Mouse (Mus musculus) stomach, embryonic 15.5 days (tissue): ENCODE data around the gene Rbm15b. TPM values are rescaled to one million over a fixed set of nuclear protein-coding genes. Genes with fewer than 3 reads are reported as not detected.

Experiments used
- ATAC-seq: fragments of 200-750 bp; cut with Nextera tagmentation; 2 replicates; pipeline ENCODE4 v1.8.0; 2017; ENCODE audit warnings: low read depth, moderate number of reproducible peaks, moderate TSS enrichment; ENCODE audit not compliant: insufficient read depth, low FRiP score
- H3K27ac ChIP-seq: fragments of 300-500 bp; sonication (generic); 2 replicates; pipeline ENCODE4 v1.5.1; 2015; ENCODE audit warnings: mild to moderate bottlenecking, inconsistent platforms
- H3K27me3 ChIP-seq: fragments of 300-500 bp; sonication (generic); replicated peaks from 2 replicates; pipeline ENCODE4 v1.6.1; 2015; ENCODE audit warnings: inconsistent platforms
- H3K36me3 ChIP-seq: fragments of 300-500 bp; sonication (generic); 2 replicates; pipeline ENCODE4 v1.6.1; 2015; ENCODE audit warnings: inconsistent platforms
- H3K4me1 ChIP-seq: fragments of 300-500 bp; sonication (generic); 2 replicates; pipeline ENCODE4 v1.6.1; 2015; ENCODE audit warnings: inconsistent platforms
- H3K4me2 ChIP-seq: fragments of 300-500 bp; sonication (generic); 2 replicates; pipeline ENCODE4 v1.6.1; 2015; ENCODE audit warnings: mild to moderate bottlenecking, inconsistent platforms
- H3K4me3 ChIP-seq: fragments of 300-500 bp; sonication (generic); replicated peaks from 2 replicates; pipeline ENCODE4 v1.5.1; 2015; ENCODE audit warnings: inconsistent platforms
- H3K9ac ChIP-seq: fragments of 300-500 bp; sonication (generic); 2 replicates; pipeline ENCODE4 v1.6.1; 2015; ENCODE audit warnings: inconsistent platforms
- H3K9me3 ChIP-seq: fragments of 300-500 bp; sonication (generic); 2 replicates; pipeline ENCODE4 v1.6.1; 2016; ENCODE audit warnings: inconsistent platforms
- WGBS: fragments of 180-500 bp; shearing (Covaris S2); methylation state at CpG from one replicate; pipeline ENCODE4 v1.1.7; 2015; 5-methylcytosine and 5-hydroxymethylcytosine counted together
- polyA plus RNA-seq: library from polyadenylated mRNA; unstranded; fragments of >200 nt; fragmentation: Nextera tagmentation; extraction: Ambion mirVana; gene quantifications from 2 replicates; pipeline ENCODE4 v1.2.1, GENCODE M21; 2015

Gene Rbm15b
- polyA plus RNA-seq = 8.1 and 9.4 TPM in 2 replicates

DNA sequence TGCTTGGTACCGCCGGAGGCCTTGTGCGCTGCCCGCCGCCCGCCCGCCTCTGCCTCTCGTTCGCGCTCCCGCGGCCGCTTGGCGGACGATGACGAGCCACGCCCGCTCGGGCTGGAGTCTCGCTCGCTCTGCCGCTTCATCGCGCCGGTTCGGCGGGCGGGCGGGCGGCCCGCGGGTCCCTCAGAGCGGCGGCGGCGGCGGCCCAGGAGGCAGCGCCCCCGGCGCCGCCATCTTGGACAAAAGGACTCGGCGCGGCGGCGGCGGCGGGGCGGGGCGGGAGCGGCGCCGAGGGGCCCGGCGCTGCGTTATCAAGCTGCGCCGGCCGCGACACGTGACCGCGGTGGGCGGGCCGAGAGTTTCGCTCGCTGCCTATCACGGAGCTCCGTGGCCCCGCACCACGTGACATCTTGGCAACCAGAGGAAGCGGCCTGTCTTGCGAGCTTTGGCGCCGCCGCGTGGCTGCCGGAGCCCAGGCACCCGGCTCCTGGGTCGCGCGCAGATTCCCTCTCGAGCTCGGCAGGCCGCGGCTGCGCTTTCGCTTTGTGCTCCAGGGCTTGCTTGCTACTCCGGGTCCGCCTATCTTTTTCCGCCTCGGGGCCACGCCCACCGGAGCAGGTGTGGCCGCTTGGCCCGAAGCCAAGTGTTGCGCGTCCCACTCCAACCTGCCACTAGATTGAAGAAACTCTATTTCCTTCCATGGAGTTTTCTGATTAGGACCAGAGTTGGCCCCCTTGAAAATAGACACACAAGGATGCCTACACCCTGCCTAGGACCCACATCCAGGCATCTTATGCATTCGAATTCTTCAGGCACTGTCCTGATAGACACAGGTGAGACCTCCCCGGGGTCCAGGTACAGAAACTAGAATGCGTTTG, at the start of gene Rbm15b:
Rbm15b (minus strand) TSS at position 601 of the 875 bp plus-strand sequence.
- H3K9me3 ChIP-seq = no peaks in the 10 kb centered on the region
- H3K27me3 ChIP-seq = no peaks in the 10 kb centered on the region
- peaks cover 29% of the 10 kb centered on the region for H3K36me3 ChIP-seq
- peak within 1 kb of the TSS; percentile 87 for H3K9ac ChIP-seq
- 3% methylated on average over 81 of the region's 101 CpGs for WGBS
- peak; percentile 70 for ATAC-seq
- H3K4me1 ChIP-seq = peaks cover 54% of the 10 kb centered on the region
- peak within 1 kb of the TSS; percentile 97 for H3K4me2 ChIP-seq
- peak within 1 kb of the TSS; percentile 84 for H3K4me3 ChIP-seq
- peak within 1 kb of the TSS; percentile 80 for H3K27ac ChIP-seq

DNA sequence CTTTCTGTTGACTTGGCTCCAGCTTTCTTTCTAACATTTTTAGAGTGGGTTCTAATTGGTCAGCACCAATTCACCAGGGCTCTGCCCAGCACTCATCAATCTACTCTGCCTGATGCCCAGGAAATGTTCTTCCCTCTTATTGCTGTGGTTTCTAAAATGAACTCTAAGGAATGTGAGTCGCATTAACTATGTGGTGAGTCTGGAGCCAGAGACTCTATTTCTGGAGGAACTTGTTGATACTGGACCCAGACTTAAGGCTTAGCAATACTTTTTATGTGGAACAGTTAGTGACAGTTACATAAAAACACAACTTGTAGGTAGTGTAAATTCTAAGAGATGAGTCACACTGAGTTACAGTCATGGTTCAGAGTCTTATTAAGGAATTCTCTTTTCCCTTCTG, 47.8 kb upstream of the Rbm15b start:
- H3K4me2 ChIP-seq = no peak overlapping the region
- no peak overlapping the region for H3K4me3 ChIP-seq
- no peak overlapping the region for H3K27ac ChIP-seq
- no peaks in the 10 kb centered on the region for H3K4me1 ChIP-seq
- no peaks in the 10 kb centered on the region for H3K27me3 ChIP-seq
- H3K36me3 ChIP-seq = no peaks in the 10 kb centered on the region
- no peak for ATAC-seq
- H3K9ac ChIP-seq = no peak overlapping the region
- no peaks in the 10 kb centered on the region for H3K9me3 ChIP-seq
- 72% methylated on average over 1 of the region's 1 CpGs for WGBS

DNA sequence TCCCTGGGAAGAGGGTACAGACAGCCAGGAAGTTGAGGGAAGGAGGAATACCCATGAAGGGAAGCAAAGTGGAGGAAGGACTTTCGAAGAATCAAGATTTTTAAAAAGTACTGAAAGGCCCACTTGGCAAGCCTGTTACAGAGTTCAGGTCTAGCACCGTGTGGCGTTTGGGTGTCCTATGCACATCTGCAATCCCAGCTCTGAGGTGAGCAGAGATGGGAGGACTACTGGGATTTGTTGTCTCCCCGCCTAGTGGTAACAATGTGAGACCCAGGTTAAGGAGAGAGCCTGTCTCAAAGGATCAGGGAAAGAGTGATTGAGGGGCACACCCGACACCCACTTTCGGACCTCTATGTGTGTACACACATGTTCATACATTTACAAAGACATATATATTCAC, 27.6 kb upstream of the Rbm15b start:
- Histone ChIP-seq H3K27me3 (no peaks in the 10 kb centered on the region), H3K27ac (no peak overlapping the region), H3K9ac (no peak overlapping the region), H3K4me2 (no peak overlapping the region), H3K9me3 (no peaks in the 10 kb centered on the region), H3K4me3 (no peak overlapping the region), H3K36me3 (no peaks in the 10 kb centered on the region), H3K4me1 (no peaks in the 10 kb centered on the region)
- 70% methylated on average over 6 of the region's 6 CpGs for WGBS
- ATAC-seq = no peak

DNA sequence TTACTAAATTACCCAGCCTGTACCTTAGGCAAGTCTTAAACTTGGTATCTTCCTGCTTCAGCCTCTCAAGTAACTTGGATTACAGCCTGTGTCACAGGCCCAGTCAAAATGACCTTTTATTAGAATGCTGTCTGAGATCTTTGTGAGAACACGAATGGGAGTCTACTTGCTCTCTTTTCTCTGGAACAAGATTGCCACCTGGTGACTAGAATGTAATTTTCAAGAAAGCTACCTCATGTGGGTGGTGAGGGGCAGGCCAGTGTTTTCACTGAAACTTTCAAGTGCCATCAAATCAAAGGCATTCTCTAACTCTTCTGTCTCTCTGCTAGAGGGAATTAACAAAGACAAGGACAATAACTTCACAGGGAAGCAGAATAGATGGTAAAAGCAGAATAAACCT, 26.5 kb upstream of the Rbm15b start:
- 7% methylated on average over 1 of the region's 1 CpGs for WGBS
- no peaks in the 10 kb centered on the region for H3K4me1 ChIP-seq
- no peak overlapping the region for H3K27ac ChIP-seq
- no peaks in the 10 kb centered on the region for H3K36me3 ChIP-seq
- no peak for ATAC-seq
- H3K27me3 ChIP-seq = no peaks in the 10 kb centered on the region
- no peak overlapping the region for H3K4me3 ChIP-seq
- H3K9me3 ChIP-seq = no peaks in the 10 kb centered on the region
- H3K9ac ChIP-seq = no peak overlapping the region
- no peak overlapping the region for H3K4me2 ChIP-seq

DNA sequence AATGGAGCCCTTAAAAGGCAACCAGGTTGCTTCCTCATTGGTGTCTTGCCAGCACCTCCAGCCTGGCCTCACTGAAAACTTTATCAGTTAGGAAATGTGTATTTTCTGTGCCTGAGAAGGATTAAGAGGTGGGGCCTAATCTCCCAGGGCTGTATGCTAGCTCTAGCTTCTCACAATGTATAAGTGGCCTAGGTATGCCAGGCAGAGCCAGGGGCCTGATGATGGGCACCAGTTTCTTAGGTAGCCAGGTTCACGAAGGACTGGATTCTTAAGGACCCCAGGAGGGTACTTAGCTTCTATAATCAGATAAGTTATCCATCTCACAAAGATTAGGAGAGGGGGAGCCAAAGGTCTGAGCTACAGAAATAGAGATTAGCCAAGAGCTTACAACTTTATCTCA, 24.4 kb upstream of the Rbm15b start:
- H3K4me1 ChIP-seq = no peaks in the 10 kb centered on the region
- ATAC-seq = no peak
- H3K9me3 ChIP-seq = no peaks in the 10 kb centered on the region
- H3K9ac ChIP-seq = no peak overlapping the region
- no peak overlapping the region for H3K27ac ChIP-seq
- no peaks in the 10 kb centered on the region for H3K27me3 ChIP-seq
- no peak overlapping the region for H3K4me3 ChIP-seq
- 72% methylated on average over 1 of the region's 1 CpGs for WGBS
- no peak overlapping the region for H3K4me2 ChIP-seq
- no peaks in the 10 kb centered on the region for H3K36me3 ChIP-seq

DNA sequence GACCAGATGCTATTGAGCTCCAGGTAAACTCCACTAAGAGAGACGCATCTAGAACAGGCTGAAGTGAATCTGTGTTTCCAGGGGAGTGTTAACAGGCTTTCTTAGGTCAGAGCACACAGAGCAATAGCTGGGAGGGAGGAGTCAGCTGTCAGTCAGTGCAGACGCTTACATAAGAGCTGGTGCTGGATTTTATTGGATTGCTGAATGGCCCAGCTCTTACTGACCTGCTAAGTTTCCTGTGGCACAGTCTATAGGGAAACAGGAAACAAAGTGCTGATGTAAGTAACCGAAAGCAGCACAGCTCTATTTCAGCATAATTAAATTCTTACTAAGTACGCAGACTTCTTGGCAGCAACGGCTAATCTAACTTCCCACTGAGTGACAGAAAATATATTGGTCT, 21.5 kb upstream of the Rbm15b start:
- Histone ChIP-seq H3K9ac (no peak overlapping the region), H3K27ac (no peak overlapping the region), H3K4me2 (no peak overlapping the region), H3K27me3 (no peaks in the 10 kb centered on the region), H3K36me3 (no peaks in the 10 kb centered on the region), H3K4me3 (no peak overlapping the region), H3K4me1 (no peaks in the 10 kb centered on the region), H3K9me3 (no peaks in the 10 kb centered on the region)
- 37% methylated on average over 5 of the region's 5 CpGs for WGBS
- ATAC-seq = peak; percentile 39; the same call in 1 of the 2 replicates

DNA sequence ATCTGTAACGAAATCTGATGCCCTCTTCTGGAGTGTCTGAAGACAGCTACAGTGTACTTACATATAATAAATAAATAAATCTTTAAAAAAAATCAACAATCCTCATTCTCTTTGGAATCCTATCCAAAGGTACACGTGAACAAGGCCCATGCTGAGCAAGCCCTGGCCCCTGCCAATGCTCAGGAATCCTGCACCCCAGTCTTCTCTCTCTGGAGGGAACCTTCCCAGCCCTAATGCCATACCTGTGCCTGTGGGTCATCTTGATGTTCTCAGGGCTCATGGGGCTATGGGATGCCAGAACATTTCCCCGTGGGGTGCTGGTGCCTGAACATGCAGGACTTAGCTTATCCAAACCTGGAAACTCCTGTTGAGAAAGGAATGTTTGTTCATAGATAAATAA, 20.9 kb upstream of the Rbm15b start:
- H3K4me2 ChIP-seq = no peak overlapping the region
- H3K9me3 ChIP-seq = no peaks in the 10 kb centered on the region
- no peak for ATAC-seq
- WGBS = 71% methylated on average over 3 of the region's 3 CpGs
- H3K9ac ChIP-seq = no peak overlapping the region
- H3K27me3 ChIP-seq = no peaks in the 10 kb centered on the region
- no peak overlapping the region for H3K27ac ChIP-seq
- no peaks in the 10 kb centered on the region for H3K4me1 ChIP-seq
- no peaks in the 10 kb centered on the region for H3K36me3 ChIP-seq
- no peak overlapping the region for H3K4me3 ChIP-seq

DNA sequence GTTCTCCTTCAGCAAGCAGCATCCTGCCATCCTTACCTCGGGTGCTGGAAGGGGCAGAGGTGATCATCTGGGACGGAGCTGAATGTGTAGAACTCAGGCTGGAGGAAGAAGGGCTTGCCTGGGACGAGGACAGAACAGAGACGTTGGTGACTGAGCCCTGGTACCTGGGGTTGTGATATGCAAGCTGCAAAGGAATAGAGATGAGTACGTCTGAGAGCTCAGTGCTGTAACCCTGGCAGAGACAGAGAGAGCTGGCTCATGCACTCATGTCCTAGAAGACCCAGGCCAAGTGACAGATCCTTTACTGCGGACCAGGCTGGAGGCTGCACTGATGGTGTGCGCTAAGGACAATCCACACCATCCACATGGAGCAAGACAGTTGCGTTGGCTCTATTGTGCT, 19.4 kb upstream of the Rbm15b start:
- WGBS = 83% methylated on average over 8 of the region's 8 CpGs
- H3K4me2 ChIP-seq = no peak overlapping the region
- H3K27me3 ChIP-seq = no peaks in the 10 kb centered on the region
- H3K36me3 ChIP-seq = no peaks in the 10 kb centered on the region
- no peak overlapping the region for H3K27ac ChIP-seq
- ATAC-seq = no peak
- no peaks in the 10 kb centered on the region for H3K4me1 ChIP-seq
- H3K4me3 ChIP-seq = no peak overlapping the region
- H3K9me3 ChIP-seq = no peaks in the 10 kb centered on the region
- no peak overlapping the region for H3K9ac ChIP-seq

DNA sequence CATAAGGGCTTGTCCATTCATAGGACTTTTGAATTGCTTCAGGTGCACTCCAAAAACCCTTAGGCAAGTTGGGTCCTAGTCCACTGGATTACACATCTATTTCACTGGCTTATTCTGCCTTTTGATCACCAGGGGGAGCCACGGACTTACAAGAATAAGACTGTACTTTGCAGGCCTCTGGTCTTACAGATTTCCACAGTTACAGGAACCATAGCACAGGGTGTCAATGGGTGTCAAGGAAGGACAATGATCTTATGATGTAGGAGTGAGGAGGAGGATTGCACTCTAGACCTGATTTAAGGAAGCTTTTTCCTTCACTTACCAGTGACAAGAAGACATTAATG, 16.5 kb upstream of the Rbm15b start:
- WGBS = 5% methylated on average over 1 of the region's 1 CpGs
- H3K4me1 ChIP-seq = no peaks in the 10 kb centered on the region
- H3K36me3 ChIP-seq = no peaks in the 10 kb centered on the region
- no peak overlapping the region for H3K27ac ChIP-seq
- no peak overlapping the region for H3K4me2 ChIP-seq
- no peaks in the 10 kb centered on the region for H3K27me3 ChIP-seq
- H3K4me3 ChIP-seq = no peak overlapping the region
- no peaks in the 10 kb centered on the region for H3K9me3 ChIP-seq
- no peak overlapping the region for H3K9ac ChIP-seq
- ATAC-seq = no peak

DNA sequence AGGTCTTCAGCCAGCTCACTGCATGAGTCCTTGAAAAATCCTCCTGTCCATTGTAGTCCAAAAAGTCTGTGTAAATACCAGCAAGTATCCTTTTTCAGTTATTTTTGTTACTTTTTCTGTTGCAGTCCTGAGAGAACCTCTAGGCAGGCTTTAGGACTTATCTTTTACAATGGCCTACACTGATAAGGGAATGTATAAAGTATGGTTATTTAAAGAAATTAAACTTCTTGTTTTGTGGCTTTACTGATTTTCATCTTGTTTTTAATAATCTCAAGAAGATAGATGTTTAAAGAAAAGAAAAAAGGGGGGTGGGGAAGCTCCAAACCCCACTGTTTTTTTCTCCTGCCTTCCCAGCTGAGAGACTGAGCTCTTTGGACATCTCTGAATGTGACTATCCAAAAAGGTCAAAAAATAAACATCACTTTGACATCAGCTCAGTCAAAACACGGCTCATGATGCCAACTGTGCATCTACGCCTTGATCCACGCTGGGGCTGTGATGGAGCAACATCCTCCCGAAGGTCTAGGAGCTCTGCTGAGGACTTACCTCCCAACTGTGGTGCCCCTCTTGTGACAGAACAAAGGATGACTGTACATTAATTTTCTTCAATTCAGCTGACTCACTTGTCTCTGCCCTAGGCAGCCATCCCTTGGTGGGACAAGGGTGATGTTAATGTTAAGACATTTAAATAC, 16.0 kb upstream of the Rbm15b start:
- no peak for ATAC-seq
- H3K4me1 ChIP-seq = no peaks in the 10 kb centered on the region
- H3K4me3 ChIP-seq = no peak overlapping the region
- no peaks in the 10 kb centered on the region for H3K27me3 ChIP-seq
- H3K36me3 ChIP-seq = no peaks in the 10 kb centered on the region
- H3K4me2 ChIP-seq = no peak overlapping the region
- no peak overlapping the region for H3K9ac ChIP-seq
- 69% methylated on average over 4 of the region's 4 CpGs for WGBS
- no peaks in the 10 kb centered on the region for H3K9me3 ChIP-seq
- H3K27ac ChIP-seq = no peak overlapping the region

DNA sequence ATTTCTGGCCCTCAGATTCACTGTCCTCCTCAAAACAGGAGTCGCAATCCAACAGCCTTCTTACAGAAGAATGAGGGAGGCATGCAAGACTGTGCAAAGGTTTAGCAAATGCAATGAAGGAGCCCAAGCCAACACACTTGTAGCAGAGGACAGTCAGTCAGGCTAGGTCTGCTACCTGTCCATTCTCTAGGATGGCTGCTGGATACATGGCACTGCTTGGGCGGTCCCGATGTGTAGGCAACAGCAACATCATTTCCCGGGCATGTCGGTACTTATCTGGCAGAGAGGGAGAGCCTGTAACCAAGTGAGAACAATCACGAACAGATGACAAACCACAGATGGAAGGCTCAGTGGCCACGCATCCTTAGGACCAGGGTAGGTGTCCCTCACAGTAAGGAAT, 14.4 kb upstream of the Rbm15b start:
- ATAC-seq = no peak
- no peaks in the 10 kb centered on the region for H3K4me1 ChIP-seq
- no peak overlapping the region for H3K27ac ChIP-seq
- H3K4me2 ChIP-seq = no peak overlapping the region
- H3K27me3 ChIP-seq = no peaks in the 10 kb centered on the region
- no peak overlapping the region for H3K9ac ChIP-seq
- H3K36me3 ChIP-seq = no peaks in the 10 kb centered on the region
- WGBS = 87% methylated on average over 7 of the region's 7 CpGs
- no peaks in the 10 kb centered on the region for H3K9me3 ChIP-seq
- H3K4me3 ChIP-seq = no peak overlapping the region

DNA sequence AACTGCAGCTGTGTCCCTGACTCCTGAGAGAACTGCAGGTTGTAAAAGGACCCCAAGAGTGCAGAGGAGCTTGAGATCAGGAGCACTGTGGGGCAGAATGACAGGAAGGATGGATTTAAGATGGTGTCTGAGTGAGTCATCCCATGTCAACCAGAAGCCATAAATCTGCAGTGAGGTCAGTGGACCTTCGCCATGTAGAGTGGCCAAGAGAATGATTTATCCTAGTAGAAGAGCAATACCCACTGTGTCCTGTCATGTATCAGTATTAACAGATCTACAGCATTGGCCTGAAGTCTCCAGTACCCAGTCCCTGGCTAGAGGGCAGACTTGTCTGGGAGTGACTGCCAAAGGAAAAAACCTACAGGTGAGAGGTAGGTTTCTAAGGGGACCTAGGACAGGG, 11.7 kb upstream of the Rbm15b start:
- WGBS = 55% methylated on average over 1 of the region's 1 CpGs
- H3K27me3 ChIP-seq = no peaks in the 10 kb centered on the region
- no peaks in the 10 kb centered on the region for H3K4me1 ChIP-seq
- no peak for ATAC-seq
- H3K27ac ChIP-seq = no peak overlapping the region
- no peak overlapping the region for H3K9ac ChIP-seq
- H3K4me3 ChIP-seq = no peak overlapping the region
- H3K4me2 ChIP-seq = no peak overlapping the region
- no peaks in the 10 kb centered on the region for H3K9me3 ChIP-seq
- H3K36me3 ChIP-seq = no peaks in the 10 kb centered on the region
